Mouse (Mus musculus) CD4-positive, CD25-positive, alpha-beta regulatory T cell, adult 4 months (primary cell): ENCODE results near the gene Adora3. TPM values are rescaled to one million over a fixed set of nuclear protein-coding genes. Genes with fewer than 3 reads are reported as not detected.

Experiments
- ATAC-seq: one replicate; pipeline ENCODE4 v1.8.0; 2017
- polyA plus RNA-seq, 2 experiments: library from polyadenylated mRNA; unstranded; fragments of 100-300 nt; shearing (Covaris generic); gene quantifications; one replicate each; pipeline ENCODE4 v1.2.1; 2017

The Adora3 gene
- polyA plus RNA-seq, 2 experiments from 2014 or later = not detected

GRCm38 (mm10) chr3:105877252-105877803 is 6.7 kb downstream of the Adora3 start:
- ATAC-seq = no peak

GRCm38 (mm10) chr3:105877919-105878318 is 7.3 kb downstream of the Adora3 start:
- ATAC-seq = no peak

GRCm38 (mm10) chr3:105878751-105879150 is 8.1 kb downstream of the Adora3 start:
- ATAC-seq = no peak

- no peak for ATAC-seq
These were observed 9.8 kb downstream of the Adora3 start for GRCm38 (mm10) chr3:105880419-105880818.

- ATAC-seq = no peak
These were observed 11.4 kb downstream of the Adora3 start for GRCm38 (mm10) chr3:105882105-105882504.

- no peak for ATAC-seq
These were observed 12.5 kb downstream of the Adora3 start for GRCm38 (mm10) chr3:105883111-105883510.

- no peak for ATAC-seq
These were observed 18.3 kb downstream of the Adora3 start for GRCm38 (mm10) chr3:105888961-105889360.

- no peak for ATAC-seq
These were observed 19.6 kb downstream of the Adora3 start for GRCm38 (mm10) chr3:105890220-105890619.

DNA sequence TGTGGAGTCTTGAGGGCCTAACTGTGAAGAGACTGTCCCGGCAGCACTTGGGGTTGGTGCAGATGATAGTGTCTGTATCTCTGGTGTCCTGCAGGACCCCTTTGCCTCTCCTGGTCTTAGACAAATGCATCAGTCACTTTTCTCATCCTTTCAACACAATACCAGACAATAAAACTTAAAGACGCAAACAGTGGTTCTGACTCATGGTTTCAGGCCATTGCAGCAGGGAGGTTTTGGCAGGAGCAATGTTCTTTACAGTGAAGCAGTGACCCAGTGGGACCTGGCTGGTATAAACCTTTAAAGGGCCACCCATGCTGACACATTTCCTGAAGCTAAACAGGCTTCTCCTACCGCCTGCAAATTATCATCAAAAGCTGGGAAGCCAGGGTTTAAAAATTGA is 20.5 kb downstream of the Adora3 start:
- ATAC-seq = no peak

DNA sequence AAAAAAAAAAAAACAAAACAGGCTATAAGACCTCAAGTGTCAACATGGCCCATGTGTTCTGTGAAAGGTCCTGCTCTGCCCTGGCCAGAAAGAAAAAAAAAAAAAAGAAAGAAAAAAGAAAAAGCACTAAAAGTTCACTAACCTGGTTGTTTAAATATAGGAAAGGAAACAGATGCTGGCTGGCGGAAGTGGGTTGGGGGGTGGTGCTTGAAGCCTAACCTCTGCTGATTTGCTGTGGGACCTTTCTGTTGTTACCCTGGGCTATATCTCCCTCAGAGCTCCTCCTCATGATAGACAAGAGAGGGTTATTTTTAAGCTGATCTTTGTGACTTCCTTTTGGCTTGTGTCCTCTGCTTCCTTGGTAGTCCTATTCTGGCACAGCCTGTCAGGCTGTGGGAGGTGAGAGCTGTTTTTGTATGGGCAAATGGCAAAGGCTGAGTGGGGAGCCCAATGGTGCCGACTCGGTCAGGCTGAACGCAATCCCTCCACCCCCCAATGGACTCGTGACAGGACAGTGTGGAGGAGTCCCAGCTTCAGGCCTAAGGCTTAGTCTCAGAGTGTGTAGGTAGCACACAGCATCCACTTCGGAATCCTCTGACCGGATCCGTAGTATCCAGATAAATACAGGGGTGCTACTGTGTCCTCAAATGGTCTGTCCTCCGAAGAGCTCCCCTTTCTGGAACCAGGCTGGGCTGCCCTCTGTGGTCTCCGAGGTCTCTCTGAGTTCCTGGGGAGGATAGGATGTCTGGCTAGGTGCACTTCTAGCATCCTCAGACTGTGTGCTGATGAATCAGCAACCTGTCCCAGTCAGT is 21.3 kb downstream of the Adora3 start:
- peak; percentile 70 for ATAC-seq

GRCm38 (mm10) chr3:105892572-105893495 is 22.2 kb downstream of the Adora3 start:
- ATAC-seq = peak; percentile 57

DNA sequence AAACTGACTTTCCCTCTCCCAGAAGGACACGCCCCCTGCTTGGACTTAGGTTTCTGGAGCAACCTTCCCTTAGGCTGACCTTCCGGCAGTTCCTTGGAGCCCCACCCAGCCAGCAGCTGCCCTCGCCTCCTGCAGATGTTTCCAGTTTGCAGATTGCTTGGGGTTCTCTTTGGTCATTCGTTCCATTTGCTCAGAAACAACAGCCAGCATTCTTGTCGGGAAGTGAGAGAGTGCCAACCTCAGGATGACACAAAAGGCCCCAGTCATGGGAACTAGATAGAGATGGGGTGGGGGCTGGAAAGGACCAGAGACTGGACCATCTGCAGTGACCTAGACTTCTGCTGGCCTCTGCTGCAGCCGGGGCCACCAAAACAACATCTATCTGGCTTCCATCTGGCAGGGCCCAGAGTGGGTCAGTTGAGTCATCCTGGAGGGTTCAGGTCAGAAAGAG is 23.3 kb downstream of the Adora3 start:
- ATAC-seq = no peak

- peak; percentile 42 for ATAC-seq
These were observed 24.2 kb downstream of the Adora3 start for GRCm38 (mm10) chr3:105894601-105895592.

- no peak for ATAC-seq
These were observed 26.2 kb downstream of the Adora3 start for GRCm38 (mm10) chr3:105896811-105897210.

GRCm38 (mm10) chr3:105898325-105898724 is 27.7 kb downstream of the Adora3 start:
- no peak for ATAC-seq

DNA sequence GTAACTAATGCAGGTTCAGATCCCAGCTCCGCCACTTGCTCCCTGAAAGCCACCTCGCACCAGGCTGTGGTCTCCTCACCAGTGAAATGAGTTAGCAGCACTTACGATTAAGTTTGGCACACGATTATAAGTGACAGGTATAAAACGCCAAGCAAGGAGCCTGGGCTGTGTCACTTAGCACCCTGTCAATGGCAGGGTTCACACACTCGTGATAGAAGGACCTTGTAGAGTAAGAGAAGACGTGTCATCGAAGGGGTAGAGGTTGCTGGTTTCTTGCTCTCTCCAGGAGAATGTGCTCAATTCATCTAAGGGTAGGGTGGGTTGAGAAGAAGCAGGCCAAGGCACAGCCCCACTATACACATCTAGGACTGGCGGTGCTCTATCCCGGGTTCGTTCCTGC is 28.2 kb downstream of the Adora3 start:
- ATAC-seq = no peak

- ATAC-seq = peak; percentile 49
These were observed 28.9 kb downstream of the Adora3 start for GRCm38 (mm10) chr3:105899394-105900147.

GRCm38 (mm10) chr3:105900266-105900665 is 29.6 kb downstream of the Adora3 start:
- no peak for ATAC-seq

GRCm38 (mm10) chr3:105900716-105901115 is 30.1 kb downstream of the Adora3 start:
- ATAC-seq = peak; percentile 69

- no peak for ATAC-seq
These were observed 30.8 kb downstream of the Adora3 start for GRCm38 (mm10) chr3:105901468-105901867.

DNA sequence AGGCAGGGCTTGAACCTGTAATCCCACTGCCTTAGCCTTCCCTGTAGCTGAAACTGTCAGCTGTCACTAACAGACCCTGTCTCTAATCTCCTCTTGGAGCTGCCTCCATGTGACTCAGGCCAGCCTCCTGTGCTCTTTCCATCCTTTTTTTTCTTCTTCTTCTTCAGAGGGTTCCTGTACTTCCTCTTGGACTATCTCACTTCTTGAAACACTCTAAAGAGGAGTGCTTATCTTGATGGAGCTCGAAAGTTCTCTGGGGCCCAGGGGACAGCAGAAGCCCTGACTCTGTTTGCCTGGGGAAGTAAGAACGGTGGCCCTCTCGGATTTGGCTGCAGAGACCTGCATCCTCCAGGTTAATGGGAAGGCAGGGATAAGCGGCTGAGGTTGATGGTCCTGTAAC is 33.6 kb downstream of the Adora3 start:
- no peak for ATAC-seq
